Mouse (Mus musculus): ENCODE data around the gene Rab6a. TPM values are rescaled to one million over a fixed set of nuclear protein-coding genes. Genes with fewer than 3 reads are reported as not detected.

Rab6a gene
- total and polyA plus RNA-seq, 2 experiments from 2014 or later, result 289 to 363 TPM

DNA sequence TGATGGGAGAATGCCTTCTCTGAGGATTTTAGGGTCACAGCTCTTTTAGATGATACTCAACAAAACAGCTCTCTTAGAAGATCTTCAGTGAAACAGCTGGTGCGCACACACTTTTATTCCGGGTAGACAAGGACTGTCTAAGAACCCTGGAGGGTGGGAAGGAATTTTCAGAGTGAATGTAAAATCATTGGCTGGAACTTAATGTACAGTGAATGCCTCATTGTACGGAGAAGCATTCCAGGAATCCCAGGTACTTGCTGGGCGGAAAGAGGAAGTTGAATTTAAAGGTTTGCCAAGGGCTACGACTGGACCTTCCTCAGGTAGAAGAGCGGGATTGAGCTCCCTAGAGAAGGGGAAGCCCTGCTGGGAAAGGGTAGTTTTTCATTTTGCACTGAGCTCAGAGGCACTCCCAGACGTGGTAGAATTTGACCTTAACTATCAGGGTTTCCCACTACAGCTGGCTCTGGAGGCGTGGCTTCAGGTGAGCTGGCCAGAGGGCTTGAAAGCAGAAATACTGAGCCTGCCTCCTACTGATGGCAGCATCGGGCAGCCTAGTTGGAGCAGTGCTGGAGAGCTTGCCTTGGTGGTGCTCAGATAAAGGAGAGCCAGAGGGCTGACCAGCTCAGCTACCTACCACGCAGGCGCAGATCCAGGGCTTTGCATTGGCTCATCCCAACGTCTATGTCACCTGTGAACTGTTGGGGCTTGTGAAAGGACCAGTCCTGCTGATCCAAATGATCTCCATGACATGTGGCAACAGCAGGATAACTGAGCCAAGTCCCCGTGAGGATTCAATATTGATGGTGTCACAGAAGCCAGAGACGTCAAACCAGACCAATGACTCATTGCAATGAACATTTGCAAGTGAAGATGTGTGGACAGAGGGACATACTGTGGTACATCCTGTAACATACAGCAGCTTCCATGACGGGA lies 72.0 kb downstream of the Rab6a start:
- Histone ChIP-seq H3K9me3 (ENCODE audit: low read length) (no peaks in the 10 kb centered on the region), H3K27ac (ENCODE audit: low read depth, low read length) (no peak overlapping the region), H3K4me2 (ENCODE audit: low read depth, low read length, poor library complexity, severe bottlenecking) (no peak overlapping the region), H3K4me1 (ENCODE audit: insufficient read depth, low read length) (no peaks in the 10 kb centered on the region), H3K4me3 (ENCODE audit: low read depth, low read length) (no peak overlapping the region), H3K36me3 (ENCODE audit: insufficient read depth, low read length) (no peaks in the 10 kb centered on the region), H3K27me3 (ENCODE audit: insufficient read depth, low read length) (no peaks in the 10 kb centered on the region), H3K9ac (replicated peaks; ENCODE audit: low read length, poor library complexity, severe bottlenecking) (no peak overlapping the region)
- DNase-seq (ENCODE audit: low spot score), result no peak
- ATAC-seq (ENCODE audit: low FRiP score), result no peak
- 72% methylated on average over 15 of the region's 15 CpGs for WGBS
- TF ChIP-seq CTCF (IDR thresholded peaks at IDR 0.05), result no peak

DNA sequence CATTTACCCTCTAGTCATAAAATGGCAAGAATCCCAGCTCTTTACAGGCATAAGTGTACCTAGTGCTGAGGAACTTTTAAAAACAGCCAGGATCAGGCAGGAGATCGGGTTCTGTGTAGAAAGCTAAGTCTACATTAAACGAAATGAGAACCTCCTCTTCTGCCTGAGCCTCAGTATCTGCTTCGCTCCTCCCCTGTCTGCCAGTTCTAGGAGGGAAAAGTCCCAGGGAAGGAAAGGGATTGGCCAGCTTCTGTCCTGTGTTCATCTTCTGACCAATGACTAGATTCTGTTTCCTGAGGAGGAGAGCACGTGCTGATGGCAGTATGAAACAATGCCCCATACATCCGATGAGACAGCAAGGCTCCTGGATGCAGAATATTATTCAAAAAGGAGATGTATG lies 73.9 kb downstream of the Rab6a start:
- TF ChIP-seq CTCF (IDR thresholded peaks at IDR 0.05), result no peak
- 51% methylated on average over 5 of the region's 5 CpGs for WGBS
- H3K4me3 ChIP-seq (ENCODE audit: low read depth, low read length), result no peak overlapping the region
- ATAC-seq (ENCODE audit: low FRiP score) (no peak), DNase-seq (ENCODE audit: low spot score) (no peak)
- no peaks in the 10 kb centered on the region for H3K27me3 ChIP-seq (ENCODE audit: insufficient read depth, low read length)
- no peak overlapping the region for H3K9ac ChIP-seq (replicated peaks; ENCODE audit: low read length, poor library complexity, severe bottlenecking)
- no peaks in the 10 kb centered on the region for H3K4me1 ChIP-seq (ENCODE audit: insufficient read depth, low read length)
- no peaks in the 10 kb centered on the region for H3K9me3 ChIP-seq (ENCODE audit: low read length)
- no peak overlapping the region for H3K27ac ChIP-seq (ENCODE audit: low read depth, low read length)
- no peaks in the 10 kb centered on the region for H3K36me3 ChIP-seq (ENCODE audit: insufficient read depth, low read length)
- H3K4me2 ChIP-seq (ENCODE audit: low read depth, low read length, poor library complexity, severe bottlenecking), result no peak overlapping the region

DNA sequence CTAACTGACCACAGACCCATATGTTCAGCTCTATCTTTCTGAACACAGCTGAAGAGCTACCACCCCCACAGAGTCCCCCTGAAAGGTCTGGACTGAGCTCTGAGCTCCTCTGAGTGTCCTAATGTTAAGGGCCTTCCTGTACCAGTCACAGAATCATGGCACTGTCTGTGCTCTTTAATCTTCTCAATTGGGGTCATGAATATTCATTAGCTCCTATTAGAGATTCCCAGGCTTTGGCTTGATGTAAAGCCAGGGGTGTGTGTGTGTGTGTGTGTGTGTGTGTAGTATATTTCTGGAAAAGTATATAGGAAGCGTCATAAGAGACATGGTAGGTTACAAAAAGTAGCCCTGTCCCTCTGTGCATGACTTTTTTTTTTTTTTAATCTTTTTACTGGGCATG lies 76.0 kb downstream of the Rab6a start:
- Histone ChIP-seq H3K9ac (replicated peaks; ENCODE audit: low read length, poor library complexity, severe bottlenecking) (no peak overlapping the region), H3K4me2 (ENCODE audit: low read depth, low read length, poor library complexity, severe bottlenecking) (no peak overlapping the region), H3K9me3 (ENCODE audit: low read length) (no peaks in the 10 kb centered on the region), H3K4me1 (ENCODE audit: insufficient read depth, low read length) (no peaks in the 10 kb centered on the region), H3K27me3 (ENCODE audit: insufficient read depth, low read length) (no peaks in the 10 kb centered on the region), H3K4me3 (ENCODE audit: low read depth, low read length) (no peak overlapping the region), H3K27ac (ENCODE audit: low read depth, low read length) (no peak overlapping the region), H3K36me3 (ENCODE audit: insufficient read depth, low read length) (no peaks in the 10 kb centered on the region)
- no peak for ATAC-seq (ENCODE audit: low FRiP score)
- no peak for DNase-seq (ENCODE audit: low spot score)
- no peak for TF ChIP-seq CTCF (IDR thresholded peaks at IDR 0.05)
- WGBS, result 68% methylated on average over 1 of the region's 1 CpGs

DNA sequence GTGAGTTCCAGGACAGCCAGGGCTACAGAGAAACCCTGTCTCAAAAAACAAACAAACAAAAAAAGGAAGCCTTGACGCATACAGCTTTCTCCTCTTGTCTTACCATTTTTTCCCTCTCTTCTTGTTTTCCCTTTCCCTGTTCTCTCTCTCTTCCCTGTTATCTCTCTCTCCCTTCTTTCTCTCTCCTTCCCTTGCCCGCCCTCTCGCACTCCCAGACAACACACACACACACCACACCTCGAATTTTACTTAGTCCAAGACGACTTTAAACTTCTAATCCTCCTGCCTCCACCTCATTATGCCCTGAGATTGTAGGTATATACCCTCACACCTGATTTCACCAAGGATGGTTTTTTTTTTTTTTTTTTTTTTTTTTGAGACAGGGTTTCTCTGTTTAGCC lies 76.9 kb downstream of the Rab6a start:
- Histone ChIP-seq H3K9ac (replicated peaks; ENCODE audit: low read length, poor library complexity, severe bottlenecking) (no peak overlapping the region), H3K27ac (ENCODE audit: low read depth, low read length) (no peak overlapping the region), H3K4me3 (ENCODE audit: low read depth, low read length) (no peak overlapping the region), H3K9me3 (ENCODE audit: low read length) (no peaks in the 10 kb centered on the region), H3K27me3 (ENCODE audit: insufficient read depth, low read length) (no peaks in the 10 kb centered on the region), H3K4me2 (ENCODE audit: low read depth, low read length, poor library complexity, severe bottlenecking) (no peak overlapping the region), H3K36me3 (ENCODE audit: insufficient read depth, low read length) (no peaks in the 10 kb centered on the region), H3K4me1 (ENCODE audit: insufficient read depth, low read length) (no peaks in the 10 kb centered on the region)
- 75% methylated on average over 5 of the region's 5 CpGs for WGBS
- DNase-seq (ENCODE audit: low spot score) (no peak), ATAC-seq (ENCODE audit: low FRiP score) (no peak)
- TF ChIP-seq CTCF (IDR thresholded peaks at IDR 0.05), result no peak

DNA sequence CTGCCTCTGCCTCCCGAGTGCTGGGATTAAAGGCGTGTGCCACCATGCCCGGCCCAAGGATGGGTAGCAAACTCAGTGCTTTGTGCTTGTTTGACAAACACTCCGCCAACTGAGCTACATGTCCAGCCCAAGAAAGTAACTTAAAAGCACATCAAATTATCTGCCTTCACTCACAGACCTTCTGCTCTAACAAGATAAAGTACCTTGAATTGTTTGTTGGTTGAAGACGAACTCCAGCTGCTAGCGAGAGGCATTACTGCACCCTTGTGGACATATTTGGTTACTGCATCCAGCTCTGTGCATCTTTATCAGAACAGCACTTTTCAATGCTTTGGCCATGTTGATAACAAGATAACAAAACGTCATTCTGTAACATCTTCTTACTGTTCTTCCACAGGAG lies 77.3 kb downstream of the Rab6a start:
- H3K4me2 ChIP-seq (ENCODE audit: low read depth, low read length, poor library complexity, severe bottlenecking), result no peak overlapping the region
- H3K27me3 ChIP-seq (ENCODE audit: insufficient read depth, low read length), result no peaks in the 10 kb centered on the region
- DNase-seq (ENCODE audit: low spot score) (peak; percentile 78), ATAC-seq (ENCODE audit: low FRiP score) (no peak)
- no peaks in the 10 kb centered on the region for H3K9me3 ChIP-seq (ENCODE audit: low read length)
- TF ChIP-seq CTCF (IDR thresholded peaks at IDR 0.05), result peak; percentile 97
- H3K4me3 ChIP-seq (ENCODE audit: low read depth, low read length), result no peak overlapping the region
- H3K4me1 ChIP-seq (ENCODE audit: insufficient read depth, low read length), result no peaks in the 10 kb centered on the region
- no peak overlapping the region for H3K27ac ChIP-seq (ENCODE audit: low read depth, low read length)
- no peaks in the 10 kb centered on the region for H3K36me3 ChIP-seq (ENCODE audit: insufficient read depth, low read length)
- no peak overlapping the region for H3K9ac ChIP-seq (replicated peaks; ENCODE audit: low read length, poor library complexity, severe bottlenecking)
- WGBS, result 56% methylated on average over 7 of the region's 7 CpGs
